Mouse (Mus musculus) ES-E14 (cell line): ENCODE measurements around the gene Asap2. TPM values are rescaled to one million over a fixed set of nuclear protein-coding genes. Genes with fewer than 3 reads are reported as not detected.
A peak's percentile ranks its signal among the peaks of the same experiment; 100 is the strongest.

Experiments used
- DNase-seq: peaks from one replicate; pipeline ENCODE4 v3.0.0-alpha.2; 2013; ENCODE audit warnings: low read depth, low spot score
- H3K27ac ChIP-seq: 2 replicates; pipeline ENCODE4 v1.5.1; 2012; ENCODE audit warnings: low read depth, mild to moderate bottlenecking, low read length, moderate library complexity, mixed read lengths; ENCODE audit not compliant: poor library complexity, insufficient read depth, severe bottlenecking
- H3K36me3 ChIP-seq: 2 replicates; pipeline ENCODE4 v1.6.1; 2012; ENCODE audit warnings: mild to moderate bottlenecking, low read length, moderate library complexity, mixed read lengths; ENCODE audit not compliant: control insufficient read depth, poor library complexity, insufficient read depth, severe bottlenecking
- H3K4me1 ChIP-seq, 2 experiments: fragments of 150-350 bp in 1 of 2; sonication (generic) in 1 of 2; 2 replicates each; pipeline ENCODE4 v1.6.1; 2012; ENCODE audit warnings: low read length in 2 of 2, mild to moderate bottlenecking in 1 of 2, mixed read lengths in 1 of 2; ENCODE audit not compliant: control insufficient read depth in 2 of 2, insufficient read depth in 2 of 2, poor library complexity in 1 of 2
- H3K4me3 ChIP-seq, 2 experiments: fragments of 150-350 bp in 1 of 2; sonication (generic) in 1 of 2; 2 replicates each; pipeline ENCODE4 v1.5.1; 2012; ENCODE audit warnings: low read length in 2 of 2, low read depth in 1 of 2, mild to moderate bottlenecking in 1 of 2, mixed read lengths in 1 of 2; ENCODE audit not compliant: insufficient read depth in 1 of 2, poor library complexity in 1 of 2, severe bottlenecking in 1 of 2
- H3K9ac ChIP-seq: 2 replicates; pipeline ENCODE4 v1.6.1; 2012; ENCODE audit warnings: low read depth, mild to moderate bottlenecking, low read length, mixed read lengths; ENCODE audit not compliant: poor library complexity, insufficient read depth, severe bottlenecking
- H3K9me3 ChIP-seq: fragments of 150-350 bp; sonication (generic); 2 replicates; pipeline ENCODE4 v1.6.1; 2012; ENCODE audit warnings: low read depth, mild to moderate bottlenecking, low read length; ENCODE audit not compliant: control insufficient read depth, insufficient read depth
- CHD2 ChIP-seq: IDR thresholded peaks from 2 replicates; pipeline ENCODE4 v1.6.1; 2014; ENCODE audit warnings: mild to moderate bottlenecking, low read depth, low read length, inconsistent platforms
- HCFC1 ChIP-seq: IDR thresholded peaks from 2 replicates; pipeline ENCODE4 v1.6.1; 2012; ENCODE audit warnings: low read length, inconsistent platforms, borderline replicate concordance; ENCODE audit not compliant: insufficient read depth
- MAFK ChIP-seq: IDR thresholded peaks from 2 replicates; pipeline ENCODE4 v1.6.1; 2014; ENCODE audit warnings: mild to moderate bottlenecking, low read depth, low read length, inconsistent platforms; ENCODE audit not compliant: insufficient read depth
- ZC3H11A ChIP-seq: IDR thresholded peaks from 2 replicates; pipeline ENCODE4 v1.6.1; 2012; ENCODE audit warnings: low read depth, mild to moderate bottlenecking, inconsistent platforms, low read length, borderline replicate concordance
- ZNF384 ChIP-seq: IDR thresholded peaks from 2 replicates; pipeline ENCODE4 v1.6.1; 2012; ENCODE audit warnings: low read depth, low read length, inconsistent platforms
- in situ Hi-C, 2 experiments: fragments of 600-800 bp; cut with MboI; formaldehyde crosslinking; loops; one replicate each; pipeline ENCODE4 v1.15.1; 2025; ENCODE audit warnings: low sequenced_read_pairs in 2 of 2, inconsistent platforms in 1 of 2; ENCODE audit not compliant: unreplicated experiment in 2 of 2
- total RNA-seq: library from RNA; depleted of rRNA; stranded (reverse); fragments of 300-350 nt; gene quantifications from 2 replicates; pipeline ENCODE4 v1.2.3, GENCODE M21; 2012

Asap2 gene
- total RNA-seq, 1 experiment, result 6.8 TPM

- Histone ChIP-seq H3K4me1 (peaks cover 2 to 11% of the 10 kb centered on the region in 2 experiments; a peak in 2 of 4 replicates), H3K4me3 (peak overlapping the region in 1 of 2 experiments; percentile 30; a peak in 1 of 4 replicates), H3K9ac (no peak overlapping the region), H3K9me3 (no peaks in the 10 kb centered on the region), H3K36me3 (no peaks in the 10 kb centered on the region), H3K27ac (no peak overlapping the region)
- in situ Hi-C loops, result no loop called here
- no peak for DNase-seq
- TF ChIP-seq HCFC1, result no peak
- no peak for TF ChIP-seq MAFK
- no peak for TF ChIP-seq ZNF384
- no peak for TF ChIP-seq CHD2
- no peak for TF ChIP-seq ZC3H11A
Observed at GRCm38 (mm10) chr12:21140153-21140552, 149.9 kb downstream of the Asap2 start.

DNA sequence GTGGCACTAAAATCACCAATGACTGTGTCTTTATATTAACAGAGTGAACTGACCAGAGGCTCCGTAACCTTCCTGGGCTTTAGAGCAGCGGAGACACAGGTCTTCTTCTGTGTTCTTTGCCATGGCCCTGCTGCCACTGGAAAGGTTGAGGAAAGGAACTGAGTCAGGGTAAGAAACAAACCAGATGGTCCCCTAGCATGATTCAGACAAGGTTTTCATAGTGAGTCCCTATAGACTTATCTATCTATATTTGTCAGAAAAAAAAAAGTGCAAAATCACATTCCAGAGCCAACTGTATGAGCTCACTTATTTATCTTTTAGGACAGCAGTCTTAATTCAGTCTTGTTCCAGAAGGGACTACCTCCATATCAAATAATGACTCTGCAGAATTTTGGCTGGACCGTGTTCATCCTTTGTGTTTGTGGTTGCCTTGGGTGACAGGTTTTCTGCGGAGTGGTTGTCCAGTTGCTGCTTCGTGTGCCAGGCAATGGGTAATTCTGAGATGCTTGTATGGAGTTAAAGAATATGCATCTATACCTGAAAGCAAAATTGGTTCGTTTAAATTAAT lies 150.6 kb downstream of the Asap2 start:
- in situ Hi-C loops, result no loop called here
- no peak for DNase-seq
- Histone ChIP-seq H3K36me3 (no peaks in the 10 kb centered on the region), H3K9ac (no peak overlapping the region), H3K9me3 (no peaks in the 10 kb centered on the region), H3K27ac (no peak overlapping the region), H3K4me1 (peaks cover 2 to 9% of the 10 kb centered on the region in 2 experiments; a peak in 2 of 4 replicates), H3K4me3 (no peak overlapping the region)
- TF ChIP-seq CHD2 (no peak), ZC3H11A (no peak), HCFC1 (no peak), ZNF384 (no peak), MAFK (no peak)

DNA sequence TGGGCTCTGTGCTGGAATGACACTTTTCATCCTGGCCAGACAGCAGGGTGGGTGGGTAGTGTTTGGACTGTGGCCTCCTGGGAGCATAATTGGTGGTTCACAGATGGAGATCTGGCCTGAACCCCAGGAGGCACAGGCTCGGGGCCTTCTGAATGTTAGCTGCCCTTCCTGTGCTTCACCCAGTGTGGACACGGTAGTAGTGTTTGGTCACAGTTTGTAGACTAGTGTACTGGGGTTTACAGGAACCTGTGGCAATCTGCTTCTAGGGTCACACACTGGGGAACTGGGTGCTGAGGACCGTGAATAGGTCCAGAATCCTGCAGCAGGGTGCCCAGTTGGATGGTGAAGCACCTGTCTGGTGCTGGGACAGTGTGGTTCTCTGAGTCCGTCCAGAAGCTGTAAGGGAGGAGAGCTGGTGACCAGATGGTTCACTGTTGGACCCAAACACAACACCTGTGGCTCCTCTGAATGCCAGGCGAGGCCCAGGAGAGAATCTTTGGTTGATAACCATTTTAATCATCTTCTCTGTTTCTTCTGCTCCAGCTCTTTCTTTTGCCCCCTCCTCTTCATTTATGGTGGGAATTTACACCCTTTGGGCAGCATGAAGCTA lies 151.5 kb downstream of the Asap2 start:
- H3K4me1 ChIP-seq, result peaks cover 2 to 4% of the 10 kb centered on the region in 2 experiments; a peak in 2 of 4 replicates
- in situ Hi-C loops, result no loop called here
- no peak overlapping the region for H3K4me3 ChIP-seq
- no peak overlapping the region for H3K9ac ChIP-seq
- H3K36me3 ChIP-seq, result no peaks in the 10 kb centered on the region
- no peak for TF ChIP-seq CHD2
- TF ChIP-seq ZC3H11A, result no peak
- TF ChIP-seq MAFK, result no peak
- TF ChIP-seq ZNF384, result no peak
- TF ChIP-seq HCFC1, result no peak
- H3K27ac ChIP-seq, result no peak overlapping the region
- H3K9me3 ChIP-seq, result no peaks in the 10 kb centered on the region
- DNase-seq, result no peak

- H3K9me3 ChIP-seq, result no peaks in the 10 kb centered on the region
- in situ Hi-C loops, result no loop called here
- TF ChIP-seq HCFC1 (no peak), CHD2 (no peak), MAFK (no peak), ZC3H11A (no peak), ZNF384 (no peak)
- H3K9ac ChIP-seq, result no peak overlapping the region
- no peak overlapping the region for H3K4me3 ChIP-seq
- H3K27ac ChIP-seq, result no peak overlapping the region
- DNase-seq, result no peak
- H3K36me3 ChIP-seq, result no peaks in the 10 kb centered on the region
- peaks cover 2 to 4% of the 10 kb centered on the region in 2 experiments; a peak in 2 of 4 replicates for H3K4me1 ChIP-seq
Observed at GRCm38 (mm10) chr12:21142489-21143254, 152.4 kb downstream of the Asap2 start.
